Mouse (Mus musculus) midbrain, embryonic 14.5 days (tissue): ENCODE data around the gene Etfb. TPM values are rescaled to one million over a fixed set of nuclear protein-coding genes. Genes with fewer than 3 reads are reported as not detected.
"Not testable (repeated sequence)": the region's sequence is repeated elsewhere in the genome, so short reads cannot be mapped to it uniquely, and the experiment has no call there.

ENCODE experiments used
- ATAC-seq: fragments of 200-750 bp; cut with Nextera tagmentation; 2 replicates; pipeline ENCODE4 v1.8.0; 2017; ENCODE audit warnings: moderate number of reproducible peaks, moderate library complexity; ENCODE audit not compliant: low FRiP score, low TSS enrichment
- DNase-seq: peaks from one replicate; pipeline ENCODE4 v3.0.0-alpha.2; 2015
- H3K27ac ChIP-seq: fragments of 300-500 bp; sonication (generic); replicated peaks from 2 replicates; pipeline ENCODE4 v1.5.1; 2014; ENCODE audit warnings: mild to moderate bottlenecking, low read depth, low read length, moderate library complexity
- H3K27me3 ChIP-seq: fragments of 300-500 bp; sonication (generic); 2 replicates; pipeline ENCODE4 v1.6.1; 2014; ENCODE audit warnings: low read length, control low read depth, mixed read lengths; ENCODE audit not compliant: control insufficient read depth, insufficient read depth
- H3K36me3 ChIP-seq: fragments of 300-500 bp; sonication (generic); 2 replicates; pipeline ENCODE4 v1.6.1; 2014; ENCODE audit warnings: low read length, control low read depth; ENCODE audit not compliant: control insufficient read depth, insufficient read depth
- H3K4me1 ChIP-seq: fragments of 300-500 bp; sonication (generic); 2 replicates; pipeline ENCODE4 v1.6.1; 2014; ENCODE audit warnings: mild to moderate bottlenecking, antibody characterized with exemption, low read length, control low read depth; ENCODE audit not compliant: control insufficient read depth, insufficient read depth
- H3K4me2 ChIP-seq: fragments of 300-500 bp; sonication (generic); 2 replicates; pipeline ENCODE4 v1.6.1; 2014; ENCODE audit warnings: mild to moderate bottlenecking, low read length, moderate library complexity
- H3K4me3 ChIP-seq: fragments of 300-500 bp; sonication (generic); replicated peaks from 2 replicates; pipeline ENCODE4 v1.5.1; 2014; ENCODE audit warnings: low read depth, low read length
- H3K9ac ChIP-seq: fragments of 300-500 bp; sonication (generic); replicated peaks from 2 replicates; pipeline ENCODE4 v1.6.1; 2014; ENCODE audit warnings: mild to moderate bottlenecking, low read length, moderate library complexity
- H3K9me3 ChIP-seq: fragments of 300-500 bp; sonication (generic); 2 replicates; pipeline ENCODE4 v1.6.1; 2016; ENCODE audit warnings: low read length, control low read depth, mixed read lengths; ENCODE audit not compliant: control insufficient read depth
- WGBS: fragments of 180-500 bp; shearing (Covaris S2); extraction: QIAGEN DNeasy Blood & Tissue Kit; methylation state at CpG from one replicate; pipeline ENCODE4 v1.1.7; 2014; 5-methylcytosine and 5-hydroxymethylcytosine counted together
- polyA plus RNA-seq: library from polyadenylated mRNA; unstranded; fragments of >200 nt; fragmentation: Nextera tagmentation; extraction: Ambion mirVana; gene quantifications from 2 replicates; pipeline ENCODE4 v1.2.1, GENCODE M21; 2014

The Etfb gene
- polyA plus RNA-seq, result 101 and 120 TPM in 2 replicates

- Histone ChIP-seq H3K4me2 (peak within 1 kb of the TSS; percentile 83), H3K27ac (peak within 1 kb of the TSS; percentile 84), H3K9ac (peak within 1 kb of the TSS; percentile 59), H3K9me3 (no peaks in the 10 kb centered on the region), H3K36me3 (no peaks in the 10 kb centered on the region), H3K4me3 (peak within 1 kb of the TSS; percentile 55), H3K4me1 (peaks cover 18% of the 10 kb centered on the region), H3K27me3 (no peaks in the 10 kb centered on the region)
- peak; percentile 96 for DNase-seq
- WGBS, result 0% methylated on average over 27 of the region's 27 CpGs
- ATAC-seq, result peak; percentile 95
Measured at GRCm38 (mm10) chr7:43443917-43444293, at the start of gene Etfb, which contains the start of gene Gm45233. Gene Etfb, plus strand, starts transcription at chr7:43444083. Gene Gm45233, plus strand, starts transcription at chr7:43444128.

- 94% methylated on average over 2 of the region's 2 CpGs for WGBS
- no peak overlapping the region for H3K4me3 ChIP-seq
- H3K27me3 ChIP-seq, result no peaks in the 10 kb centered on the region
Measured at GRCm38 (mm10) chr7:43399501-43399900, 44.4 kb upstream of the Etfb start.

GRCm38 (mm10) chr7:43402718-43403117 is 41.2 kb upstream of the Etfb start:
- Histone ChIP-seq H3K9me3 (no peaks in the 10 kb centered on the region), H3K4me2 (no peak overlapping the region), H3K36me3 (no peaks in the 10 kb centered on the region), H3K4me1 (no peaks in the 10 kb centered on the region), H3K4me3 (no peak overlapping the region), H3K27me3 (no peaks in the 10 kb centered on the region), H3K9ac (no peak overlapping the region), H3K27ac (no peak overlapping the region)
- ATAC-seq (no peak), DNase-seq (no peak)
- 57% methylated on average over 2 of the region's 2 CpGs for WGBS

More at GRCm38 (mm10) chr7:43399501-43399900, 44.4 kb upstream of the Etfb start:
- H3K36me3 ChIP-seq, result no peaks in the 10 kb centered on the region
- H3K4me1 ChIP-seq, result no peaks in the 10 kb centered on the region
- DNase-seq (no peak), ATAC-seq (no peak)
- no peak overlapping the region for H3K4me2 ChIP-seq
- no peak overlapping the region for H3K9ac ChIP-seq
- no peaks in the 10 kb centered on the region for H3K9me3 ChIP-seq
- no peak overlapping the region for H3K27ac ChIP-seq

GRCm38 (mm10) chr7:43407573-43407972 is 36.3 kb upstream of the Etfb start:
- H3K27me3 ChIP-seq, result no peaks in the 10 kb centered on the region
- H3K27ac ChIP-seq, result no peak overlapping the region
- no peak overlapping the region for H3K4me3 ChIP-seq
- ATAC-seq (no peak), DNase-seq (no peak)
- no peaks in the 10 kb centered on the region for H3K9me3 ChIP-seq
- no peak overlapping the region for H3K9ac ChIP-seq
- no peaks in the 10 kb centered on the region for H3K36me3 ChIP-seq
- WGBS, result 89% methylated on average over 3 of the region's 3 CpGs
- no peak overlapping the region for H3K4me2 ChIP-seq
- H3K4me1 ChIP-seq, result no peaks in the 10 kb centered on the region

- ATAC-seq (no peak), DNase-seq (no peak)
- no peak within 1 kb of the TSS for H3K4me3 ChIP-seq
- WGBS, result 84% methylated on average over 4 of the region's 4 CpGs
- H3K9ac ChIP-seq, result no peak within 1 kb of the TSS
- no peaks in the 10 kb centered on the region for H3K9me3 ChIP-seq
- H3K4me2 ChIP-seq, result no peak within 1 kb of the TSS
- no peaks in the 10 kb centered on the region for H3K27me3 ChIP-seq
- no peaks in the 10 kb centered on the region for H3K36me3 ChIP-seq
- H3K4me1 ChIP-seq, result no peaks in the 10 kb centered on the region
- H3K27ac ChIP-seq, result no peak within 1 kb of the TSS
Measured at GRCm38 (mm10) chr7:43408131-43408553, 35.7 kb upstream of the Etfb start, which contains the start of gene Siglecg. Gene Siglecg, plus strand, starts transcription at chr7:43408204.

- H3K4me1 ChIP-seq, result no peaks in the 10 kb centered on the region
- no peak overlapping the region for H3K4me2 ChIP-seq
- no peaks in the 10 kb centered on the region for H3K27me3 ChIP-seq
- no peak for DNase-seq
- 83% methylated on average over 3 of the region's 3 CpGs for WGBS
- H3K9me3 ChIP-seq, result no peaks in the 10 kb centered on the region
- H3K27ac ChIP-seq, result no peak overlapping the region
- no peak overlapping the region for H3K4me3 ChIP-seq
- no peak for ATAC-seq
- H3K9ac ChIP-seq, result no peak overlapping the region
- H3K36me3 ChIP-seq, result no peaks in the 10 kb centered on the region
Measured at GRCm38 (mm10) chr7:43409084-43409483, 34.8 kb upstream of the Etfb start.

GRCm38 (mm10) chr7:43411724-43412123 is 32.2 kb upstream of the Etfb start:
- not testable (repeated sequence) for H3K36me3 ChIP-seq, ATAC-seq, H3K9me3 ChIP-seq, H3K9ac ChIP-seq, H3K4me2 ChIP-seq, H3K4me3 ChIP-seq, H3K4me1 ChIP-seq, H3K27me3 ChIP-seq, DNase-seq, H3K27ac ChIP-seq
- WGBS, result 31% methylated on average over 4 of the region's 4 CpGs

GRCm38 (mm10) chr7:43417298-43417697 is 26.6 kb upstream of the Etfb start:
- DNase-seq (no peak), ATAC-seq (no peak)
- Histone ChIP-seq H3K9me3 (no peaks in the 10 kb centered on the region), H3K4me2 (no peak overlapping the region), H3K36me3 (no peaks in the 10 kb centered on the region), H3K27ac (no peak overlapping the region), H3K4me3 (no peak overlapping the region), H3K27me3 (no peaks in the 10 kb centered on the region), H3K4me1 (no peaks in the 10 kb centered on the region), H3K9ac (no peak overlapping the region)
- 91% methylated on average over 10 of the region's 10 CpGs for WGBS

- Histone ChIP-seq H3K9me3 (no peaks in the 10 kb centered on the region), H3K4me3 (no peak overlapping the region), H3K4me2 (peak overlapping the region; percentile 33), H3K9ac (no peak overlapping the region), H3K36me3 (no peaks in the 10 kb centered on the region), H3K27ac (no peak overlapping the region), H3K4me1 (0 out of 2 replicates have a peak, but pooled peaks cover 4% of the 10 kb centered on the region), H3K27me3 (no peaks in the 10 kb centered on the region)
- ATAC-seq (peak; percentile 73), DNase-seq (peak; percentile 88)
- 9% methylated on average over 11 of the region's 11 CpGs for WGBS
Measured at GRCm38 (mm10) chr7:43422995-43423617, 20.8 kb upstream of the Etfb start.
